Mouse (Mus musculus) adipocyte (in vitro differentiated cells): Measurements from ENCODE around the gene Armh3.

Experiments
- DNase-seq: peaks from one replicate; pipeline ENCODE4 v3.0.0-alpha.2; 2016; ENCODE audit warnings: low spot score

Gene Armh3

GRCm38 (mm10) chr19:45787450-45787849 lies 210.8 kb downstream of the Armh3 start:
- no peak for DNase-seq

- no peak for DNase-seq
Measured at GRCm38 (mm10) chr19:45785470-45785869, 212.8 kb downstream of the Armh3 start.

- DNase-seq: no peak
Measured at GRCm38 (mm10) chr19:45783933-45784576, 214.2 kb downstream of the Armh3 start.

- DNase-seq: peak; percentile 99
Measured at GRCm38 (mm10) chr19:45783181-45783932, 214.9 kb downstream of the Armh3 start, which contains the start of gene Mgea5. Gene Mgea5 (minus strand): TSS chr19:45783837.

- peak; percentile 82 for DNase-seq
Measured at GRCm38 (mm10) chr19:45782315-45783001, 215.8 kb downstream of the Armh3 start.

- DNase-seq: peak; percentile 30
Measured at GRCm38 (mm10) chr19:45781676-45782075, 216.6 kb downstream of the Armh3 start.

GRCm38 (mm10) chr19:45780350-45780915 lies 217.9 kb downstream of the Armh3 start:
- no peak for DNase-seq

GRCm38 (mm10) chr19:45775486-45775885 lies 222.8 kb downstream of the Armh3 start:
- DNase-seq: no peak

GRCm38 (mm10) chr19:45771501-45771900 lies 226.8 kb downstream of the Armh3 start:
- no peak for DNase-seq
